Mouse (Mus musculus): ENCODE results near the gene Taar5. TPM values are rescaled to one million over a fixed set of nuclear protein-coding genes. Genes with fewer than 3 reads are reported as not detected.

Taar5 gene
- polyA plus RNA-seq, 1 experiment = not detected

DNA sequence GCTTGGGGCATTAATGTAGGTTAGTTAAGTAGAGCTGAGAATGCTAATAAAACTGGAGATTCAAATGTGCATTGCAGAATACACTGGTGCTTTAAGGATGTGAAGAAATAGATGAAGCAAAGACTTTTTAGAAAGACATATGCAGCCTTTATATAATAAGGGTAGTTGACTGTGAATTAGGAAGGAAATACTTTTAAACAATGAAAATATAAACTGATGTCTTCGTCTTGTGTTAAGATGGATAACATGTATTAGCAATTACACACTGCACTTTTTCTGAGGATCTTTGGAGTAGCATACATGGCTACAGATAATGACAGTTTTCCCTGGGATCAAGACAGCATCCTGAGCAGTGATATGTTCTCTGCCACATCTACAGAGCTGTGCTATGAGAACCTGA lies 29.1 kb downstream of the Taar5 start, which contains the start of gene Taar7b:
TSS of gene Taar7b (plus strand) at position 301 of the 400 bp plus-strand sequence.
- Histone ChIP-seq H3K4me1 (ENCODE audit: control insufficient read depth, insufficient read depth, low read length) (no peaks in the 10 kb centered on the region), H3K4me3 (replicated peaks; ENCODE audit: extremely low read depth, low read depth, low read length) (no peak within 1 kb of the TSS)
- no peak for DNase-seq
- TF ChIP-seq CTCF (IDR thresholded peaks at IDR 0.05; ENCODE audit: insufficient read depth, low read length) (no peak), POLR2A (IDR thresholded peaks at IDR 0.05; ENCODE audit: borderline replicate concordance, extremely low read depth, low read depth, low read length) (no peak)
- 31% methylated on average over 1 of the region's 1 CpGs for WGBS

DNA sequence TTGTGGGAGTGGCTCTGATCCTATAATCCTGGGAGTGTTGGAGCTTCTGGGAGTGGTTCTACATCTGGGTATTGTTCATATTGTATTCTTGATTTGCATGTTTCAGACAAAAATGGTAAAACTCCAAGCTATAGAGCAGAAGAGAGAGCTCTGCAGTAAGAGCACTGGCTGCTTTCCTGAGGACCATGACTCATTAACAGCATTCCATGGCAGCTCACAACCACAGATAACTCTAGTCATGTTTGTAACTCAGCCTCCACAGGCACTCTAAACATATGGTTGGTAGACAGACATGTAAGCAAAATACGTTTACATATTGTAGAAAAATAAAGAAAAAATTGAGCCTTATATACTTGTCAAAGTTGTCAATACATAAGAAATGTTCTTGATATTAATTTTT lies 35.9 kb downstream of the Taar5 start:
- Histone ChIP-seq H3K4me3 (replicated peaks; ENCODE audit: extremely low read depth, low read depth, low read length) (no peak overlapping the region), H3K4me1 (ENCODE audit: control insufficient read depth, insufficient read depth, low read length) (no peaks in the 10 kb centered on the region)
- TF ChIP-seq POLR2A (IDR thresholded peaks at IDR 0.05; ENCODE audit: borderline replicate concordance, extremely low read depth, low read depth, low read length) (no peak), CTCF (IDR thresholded peaks at IDR 0.05; ENCODE audit: insufficient read depth, low read length) (no peak)
- DNase-seq = no peak
- 60% methylated on average over 1 of the region's 1 CpGs for WGBS

DNA sequence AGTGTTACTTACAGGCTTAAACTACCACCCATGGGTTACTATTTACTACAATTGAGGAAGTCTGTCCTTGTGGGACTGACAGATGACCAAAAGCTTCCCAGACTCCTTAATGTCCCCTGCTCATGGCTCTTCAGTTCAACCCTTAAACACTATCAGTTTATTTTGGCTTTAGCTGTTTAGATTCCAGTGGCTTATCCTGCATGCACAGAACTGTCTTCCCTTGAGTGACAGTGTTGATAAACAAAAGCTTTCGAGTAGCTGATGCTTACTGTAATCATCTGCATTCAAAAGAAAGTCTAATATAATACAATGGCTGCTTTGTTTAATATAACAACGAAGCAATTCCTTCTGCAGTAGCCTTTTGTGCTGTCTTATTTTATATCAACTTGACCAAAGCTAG lies 36.5 kb downstream of the Taar5 start:
- DNase-seq = no peak
- Histone ChIP-seq H3K4me3 (replicated peaks; ENCODE audit: extremely low read depth, low read depth, low read length) (no peak overlapping the region), H3K4me1 (ENCODE audit: control insufficient read depth, insufficient read depth, low read length) (no peaks in the 10 kb centered on the region)
- 22% methylated on average over 2 of the region's 2 CpGs for WGBS
- TF ChIP-seq CTCF (IDR thresholded peaks at IDR 0.05; ENCODE audit: insufficient read depth, low read length) (no peak), POLR2A (IDR thresholded peaks at IDR 0.05; ENCODE audit: borderline replicate concordance, extremely low read depth, low read depth, low read length) (no peak)

GRCm38 (mm10) chr10:24008143-24008542 lies 37.6 kb downstream of the Taar5 start:
- TF ChIP-seq POLR2A (IDR thresholded peaks at IDR 0.05; ENCODE audit: borderline replicate concordance, extremely low read depth, low read depth, low read length) = no peak
- no peak for TF ChIP-seq CTCF (IDR thresholded peaks at IDR 0.05; ENCODE audit: insufficient read depth, low read length)

More at GRCm38 (mm10) chr10:24008143-24008542, 37.6 kb downstream of the Taar5 start:
- Histone ChIP-seq H3K4me3 (replicated peaks; ENCODE audit: extremely low read depth, low read depth, low read length) (no peak overlapping the region), H3K4me1 (ENCODE audit: control insufficient read depth, insufficient read depth, low read length) (no peaks in the 10 kb centered on the region)
- DNase-seq = no peak
- 81% methylated on average over 1 of the region's 1 CpGs for WGBS

Other genes with a start within 250 kb of the Taar5 start
- 907 and 1,065 TPM in 2 replicates for gene Rps12, start 183.4 kb upstream of the Taar5 start, polyA plus RNA-seq (2012; rRNA removed)
- gene Slc18b1, start 173.7 kb upstream of the Taar5 start, polyA plus RNA-seq (2012; rRNA removed) = 8.1 and 10.3 TPM in 2 replicates
- gene Vnn3, start 119.2 kb upstream of the Taar5 start, polyA plus RNA-seq (2012; rRNA removed) = 4.3 and 4.8 TPM in 2 replicates
- 12.0 and 18.9 TPM in 2 replicates for gene Vnn1, start 76.0 kb upstream of the Taar5 start, polyA plus RNA-seq (2012; rRNA removed)
- gene Taar1, start 50.4 kb upstream of the Taar5 start, polyA plus RNA-seq (2012; rRNA removed) = not detected in 2 replicates
- gene Taar2, start 32.1 kb upstream of the Taar5 start, polyA plus RNA-seq (2012; rRNA removed) = 0.27 TPM in 1 of 2 replicates, not detected in the other
- gene Taar3, start 21.1 kb upstream of the Taar5 start, polyA plus RNA-seq (2012; rRNA removed) = not detected in 2 replicates
- gene Taar4, start 10.2 kb upstream of the Taar5 start, polyA plus RNA-seq (2012; rRNA removed) = not detected in 2 replicates
- not detected in 2 replicates for gene Taar6, start 14.9 kb downstream of the Taar5 start, polyA plus RNA-seq (2012; rRNA removed)
- gene Taar7a, start 22.8 kb downstream of the Taar5 start, polyA plus RNA-seq (2012; rRNA removed) = not detected in 2 replicates
- not detected in 2 replicates for gene Taar7b, start 29.2 kb downstream of the Taar5 start, polyA plus RNA-seq (2012; rRNA removed)
- gene Taar7d, start 56.5 kb downstream of the Taar5 start, polyA plus RNA-seq (2012; rRNA removed) = not detected in 2 replicates
- not detected in 2 replicates for gene Taar7e, start 66.9 kb downstream of the Taar5 start, polyA plus RNA-seq (2012; rRNA removed)
- not detected in 2 replicates for gene Taar7f, start 78.8 kb downstream of the Taar5 start, polyA plus RNA-seq (2012; rRNA removed)
- gene Taar8a, start 105.8 kb downstream of the Taar5 start, polyA plus RNA-seq (2012; rRNA removed) = not detected in 2 replicates
- not detected in 2 replicates for gene Taar8b, start 121.6 kb downstream of the Taar5 start, polyA plus RNA-seq (2012; rRNA removed)
- not detected in 2 replicates for gene Taar8c, start 131.2 kb downstream of the Taar5 start, polyA plus RNA-seq (2012; rRNA removed)
- gene Taar9, start 138.8 kb downstream of the Taar5 start, polyA plus RNA-seq (2012; rRNA removed) = not detected in 2 replicates
- 91.9 and 97.8 TPM in 2 replicates for gene Stx7, start 178.6 kb downstream of the Taar5 start, polyA plus RNA-seq (2012; rRNA removed)